Mouse (Mus musculus): ENCODE measurements around the gene Ptx3. TPM values are rescaled to one million over a fixed set of nuclear protein-coding genes. Genes with fewer than 3 reads are reported as not detected.
A peak's percentile ranks its signal among the peaks of the same experiment; 100 is the strongest.
"Not testable (repeated sequence)": the region's sequence is repeated elsewhere in the genome, so short reads cannot be mapped to it uniquely, and the experiment has no call there.

Ptx3 gene
- under 1 TPM in 2 of 4 experiments, not detected in 2; 0.18 to 0.59 TPM for total RNA-seq (2022)

- DNase-seq, result no peak
These were observed at the start of gene Ptx3 for GRCm38 (mm10) chr3:66219655-66220191. Gene Ptx3, plus strand, starts transcription at chr3:66219910.

GRCm38 (mm10) chr3:66172907-66173306, 46.8 kb upstream of the Ptx3 start:
- no peak for DNase-seq

DNA sequence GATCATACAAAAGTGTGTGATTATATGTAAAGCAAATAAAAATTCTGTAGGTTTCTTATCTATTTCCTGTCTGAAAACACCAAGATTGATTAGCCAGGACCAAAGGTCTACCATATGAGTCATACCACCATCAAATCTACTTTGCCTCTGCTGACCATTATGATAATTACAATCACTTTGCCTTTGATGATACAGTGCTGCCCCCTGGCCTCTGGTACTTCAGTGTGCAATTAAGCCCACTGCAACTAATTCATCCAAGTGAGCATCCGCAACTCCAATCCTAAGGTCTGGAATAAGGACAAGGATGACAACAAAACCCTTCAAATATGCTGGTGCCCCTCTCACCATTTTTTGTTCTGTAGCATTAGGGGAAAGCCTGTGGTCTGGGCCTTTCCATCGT, 40.1 kb upstream of the Ptx3 start:
- peak; percentile 3 for DNase-seq

GRCm38 (mm10) chr3:66193910-66194562, 25.7 kb upstream of the Ptx3 start:
- no peak for DNase-seq

- no peak for DNase-seq
These were observed 10.7 kb upstream of the Ptx3 start for GRCm38 (mm10) chr3:66208836-66209573.

DNA sequence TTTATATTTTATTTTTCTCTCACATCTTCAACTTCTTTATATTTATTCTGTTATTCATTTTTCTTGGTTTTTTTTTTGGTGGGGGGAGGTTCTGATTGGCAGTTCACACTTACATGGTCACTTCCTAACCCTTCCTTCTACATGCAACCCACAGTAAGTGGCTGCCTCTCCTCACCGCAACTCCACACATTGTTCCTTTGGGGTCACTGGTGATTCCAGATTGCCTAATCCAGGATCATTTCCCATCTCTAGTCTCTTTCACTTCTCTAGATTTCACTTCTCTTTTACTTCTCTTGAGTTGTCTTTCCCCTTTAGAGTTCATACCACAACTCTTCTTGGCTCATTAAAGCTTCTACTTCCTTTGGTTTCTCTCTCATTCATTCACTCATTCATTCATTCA, 6.2 kb upstream of the Ptx3 start:
- DNase-seq, result no peak

DNA sequence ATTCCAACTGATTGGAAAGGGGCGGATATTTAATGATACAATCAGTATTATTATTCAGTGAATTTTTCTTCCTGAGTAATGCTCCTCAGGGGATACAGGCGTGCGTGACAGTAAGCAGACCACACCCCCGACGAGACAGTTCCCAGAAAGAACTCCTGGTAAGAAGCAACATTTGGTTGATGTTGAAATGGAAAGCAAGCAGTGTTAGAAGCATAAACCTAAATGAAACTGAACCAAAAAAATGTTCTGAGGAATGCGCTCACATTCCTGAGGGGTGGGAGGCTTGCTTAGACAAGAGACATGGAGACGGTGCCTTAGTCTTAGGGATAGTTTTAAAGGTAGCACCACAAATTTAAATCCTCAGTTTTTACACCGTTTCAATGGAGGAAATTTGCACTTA, 4.0 kb upstream of the Ptx3 start:
- no peak for DNase-seq

GRCm38 (mm10) chr3:66220554-66221242, 988 bp downstream of the Ptx3 start:
- no peak for DNase-seq

DNA sequence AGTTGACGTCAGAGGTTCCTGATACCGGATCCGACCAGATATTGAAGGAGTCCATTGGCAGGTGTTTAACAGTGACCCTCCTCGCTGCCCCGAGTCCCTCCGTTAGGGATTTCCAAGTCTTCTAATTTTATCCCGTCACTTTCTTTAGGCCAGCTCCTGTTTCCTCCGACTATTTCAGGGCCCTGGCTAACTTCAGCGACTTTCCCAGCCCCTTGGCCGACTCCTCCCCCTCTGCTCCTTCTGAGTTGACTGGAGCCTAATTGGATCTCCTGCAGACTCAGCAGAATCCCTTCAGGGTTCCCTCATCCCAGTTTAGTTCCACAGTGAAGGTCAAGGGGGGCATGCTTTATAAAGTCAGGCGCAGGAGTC, 1.5 kb downstream of the Ptx3 start:
- no peak for DNase-seq

- DNase-seq, result no peak
These were observed 5.3 kb downstream of the Ptx3 start for GRCm38 (mm10) chr3:66224931-66225537.

- DNase-seq, result not testable (repeated sequence)
These were observed 16.6 kb downstream of the Ptx3 start for GRCm38 (mm10) chr3:66236234-66236871.

GRCm38 (mm10) chr3:66240476-66240875, 20.8 kb downstream of the Ptx3 start:
- no peak for DNase-seq

- no peak for DNase-seq
These were observed 32.1 kb downstream of the Ptx3 start for GRCm38 (mm10) chr3:66251842-66252241.

- DNase-seq, result no peak
These were observed 34.9 kb downstream of the Ptx3 start for GRCm38 (mm10) chr3:66254504-66255105.

DNA sequence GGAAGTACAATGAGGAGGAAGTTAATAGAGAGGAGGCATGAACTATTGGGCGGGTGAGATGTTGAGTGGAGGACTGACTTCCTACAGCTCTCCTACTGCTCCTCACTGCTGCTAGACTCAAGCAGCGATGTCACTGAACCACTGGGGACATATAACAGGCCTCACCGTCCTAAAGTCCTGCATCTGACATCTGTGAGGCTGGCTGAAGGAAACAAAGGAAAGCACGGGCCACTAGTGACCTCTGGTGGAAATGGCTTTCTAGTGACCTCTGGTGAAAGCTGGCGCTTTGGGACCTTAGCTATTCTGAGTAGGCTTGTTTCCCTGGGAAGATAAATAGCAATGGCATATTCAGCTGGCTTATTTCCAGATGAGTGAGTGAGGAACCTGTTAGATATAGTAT, 42.6 kb downstream of the Ptx3 start:
- DNase-seq, result no peak

DNA sequence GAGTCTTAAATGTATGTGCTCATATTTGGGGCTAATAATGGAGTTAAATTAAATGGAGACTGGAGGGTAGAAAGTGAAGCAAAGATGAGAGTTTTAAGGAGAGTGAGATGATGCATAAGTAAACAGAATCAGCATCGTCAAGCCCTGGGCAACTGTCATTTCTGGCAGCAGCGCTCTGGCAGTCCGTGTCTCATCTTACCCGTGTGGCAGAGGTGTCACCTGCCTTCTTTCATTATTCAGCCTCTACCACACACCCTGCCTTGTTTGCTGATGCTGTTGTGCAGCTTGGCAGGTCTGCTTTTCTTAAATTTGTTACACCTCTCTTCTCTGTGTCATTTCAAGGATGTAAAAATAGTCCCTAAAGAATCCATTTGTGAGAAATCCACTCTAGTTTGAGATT, 43.6 kb downstream of the Ptx3 start:
- no peak for DNase-seq

Other genes starting within 250 kb of the Ptx3 start
- not detected for gene Veph1, start 76.9 kb downstream of the Ptx3 start, total RNA-seq (2022)